Mouse (Mus musculus) MEL (cell line): ENCODE results near the gene Sds. TPM values are rescaled to one million over a fixed set of nuclear protein-coding genes. Genes with fewer than 3 reads are reported as not detected.

Experiments used
- DNase-seq: peaks from one replicate; pipeline ENCODE4 v3.0.0; 2011; ENCODE audit warnings: low read depth, low spot score
- H3K27ac ChIP-seq: 2 replicates; pipeline ENCODE4 v1.5.1; 2012; ENCODE audit warnings: low read depth, mild to moderate bottlenecking, control low read depth, low read length, moderate library complexity; ENCODE audit not compliant: control insufficient read depth
- H3K27me3 ChIP-seq, 2 experiments: fragments of 150-350 bp in 1 of 2; sonication (generic) in 1 of 2; 2 replicates each; pipeline ENCODE4 v1.6.1; 2012; ENCODE audit warnings: low read length in 2 of 2, mild to moderate bottlenecking in 2 of 2, improper control_type of control experiment in 1 of 2, moderate library complexity in 1 of 2; ENCODE audit not compliant: insufficient read depth in 2 of 2, control insufficient read depth in 1 of 2
- H3K36me3 ChIP-seq, 2 experiments: 2 replicates each; pipeline ENCODE4 v1.6.1; 2012 to 2014; ENCODE audit warnings: low read length in 2 of 2, improper control_type of control experiment in 1 of 2, inconsistent platforms in 1 of 2, mild to moderate bottlenecking in 1 of 2; ENCODE audit not compliant: insufficient read depth in 2 of 2, control insufficient read depth in 1 of 2
- H3K4me1 ChIP-seq, 2 experiments: fragments of 150-350 bp in 1 of 2; sonication (generic) in 1 of 2; 2 replicates each; pipeline ENCODE4 v1.6.1; 2012; ENCODE audit warnings: low read length in 2 of 2, improper control_type of control experiment in 1 of 2, mild to moderate bottlenecking in 1 of 2; ENCODE audit not compliant: insufficient read depth in 2 of 2, control insufficient read depth in 1 of 2
- H3K4me3 ChIP-seq, 2 experiments: fragments of 150-350 bp in 1 of 2; sonication (generic) in 1 of 2; 2 replicates each; pipeline ENCODE4 v1.5.1; 2012; ENCODE audit warnings: low read depth in 2 of 2, low read length in 2 of 2, mild to moderate bottlenecking in 2 of 2, moderate library complexity in 2 of 2, control low read depth in 1 of 2, improper control_type of control experiment in 1 of 2; ENCODE audit not compliant: control insufficient read depth in 1 of 2, insufficient read depth in 1 of 2
- H3K79me2 ChIP-seq: 2 replicates; pipeline ENCODE4 v1.6.1; 2012; ENCODE audit warnings: mild to moderate bottlenecking, low read length, moderate library complexity; ENCODE audit not compliant: control insufficient read depth, poor library complexity, insufficient read depth
- H3K9ac ChIP-seq: 2 replicates; pipeline ENCODE4 v1.6.1; 2012; ENCODE audit warnings: low read depth, mild to moderate bottlenecking, control low read depth, low read length, moderate library complexity; ENCODE audit not compliant: control insufficient read depth, poor library complexity, severe bottlenecking
- H3K9me3 ChIP-seq: fragments of 150-350 bp; sonication (generic); replicated peaks from 2 replicates; pipeline ENCODE4 v1.6.1; 2012; ENCODE audit warnings: mild to moderate bottlenecking, low read length, improper control_type of control experiment, moderate library complexity; ENCODE audit not compliant: insufficient read depth
- BHLHE40 ChIP-seq: IDR thresholded peaks from 2 replicates; pipeline ENCODE4 v1.6.1; 2012; ENCODE audit warnings: low read depth, mild to moderate bottlenecking, inconsistent platforms, low read length, improper control_type of control experiment, borderline replicate concordance
- CHD2 ChIP-seq: IDR thresholded peaks from 2 replicates; pipeline ENCODE4 v1.6.1; 2011; ENCODE audit warnings: low read length, improper control_type of control experiment
- CTCF ChIP-seq, 3 experiments: IDR thresholded peaks in 2 of 3; conservative IDR thresholded peaks in 1 of 3; 2 replicates each; pipeline ENCODE4 v1.5.1; 2011 to 2012; ENCODE audit warnings: low read length in 3 of 3, low read depth in 2 of 3, mild to moderate bottlenecking in 2 of 3, improper control_type of control experiment in 1 of 3, inconsistent platforms in 1 of 3, mixed read lengths in 1 of 3, moderate library complexity in 1 of 3; ENCODE audit not compliant: control insufficient read depth in 1 of 3, insufficient read depth in 1 of 3, poor library complexity in 1 of 3, severe bottlenecking in 1 of 3
- E2F4 ChIP-seq: IDR thresholded peaks from 2 replicates; pipeline ENCODE4 v1.6.1; 2011; ENCODE audit warnings: low read depth, low read length, improper control_type of control experiment, borderline replicate concordance
- GABPA ChIP-seq: IDR thresholded peaks from 2 replicates; pipeline ENCODE4 v1.6.1; 2012; ENCODE audit warnings: low read depth, mild to moderate bottlenecking, inconsistent platforms, low read length, improper control_type of control experiment, moderate library complexity
- GATA1 ChIP-seq: IDR thresholded peaks from 2 replicates; pipeline ENCODE4 v1.6.1; 2011; ENCODE audit warnings: low read depth, low read length, improper control_type of control experiment
- KAT2A ChIP-seq: conservative IDR thresholded peaks from 2 replicates; pipeline ENCODE4 v1.6.1; 2012; ENCODE audit warnings: low read depth, low read length, improper control_type of control experiment, inconsistent platforms
- MAFK ChIP-seq: IDR thresholded peaks from 2 replicates; pipeline ENCODE4 v1.6.1; 2011; ENCODE audit warnings: low read depth, mild to moderate bottlenecking, low read length, improper control_type of control experiment, borderline replicate concordance
- MAZ ChIP-seq: IDR thresholded peaks from 2 replicates; pipeline ENCODE4 v1.6.1; 2012; ENCODE audit warnings: low read depth, mild to moderate bottlenecking, inconsistent platforms, low read length, improper control_type of control experiment
- MYB ChIP-seq: IDR thresholded peaks from 2 replicates; pipeline ENCODE4 v1.6.1; 2011; ENCODE audit warnings: mild to moderate bottlenecking, low read depth, low read length, improper control_type of control experiment
- MYC ChIP-seq: IDR thresholded peaks from 2 replicates; pipeline ENCODE4 v1.6.1; 2011; ENCODE audit warnings: low read depth, mild to moderate bottlenecking, low read length, improper control_type of control experiment, moderate library complexity
- POLR2A ChIP-seq, 2 experiments: IDR thresholded peaks; 2 replicates each; pipeline ENCODE4 v1.6.1; 2011 to 2012; ENCODE audit warnings: low read length in 2 of 2, mild to moderate bottlenecking in 2 of 2, control low read depth in 1 of 2, improper control_type of control experiment in 1 of 2, low read depth in 1 of 2, moderate library complexity in 1 of 2; ENCODE audit not compliant: control insufficient read depth in 1 of 2, insufficient read depth in 1 of 2, poor library complexity in 1 of 2
- RAD21 ChIP-seq: IDR thresholded peaks from 2 replicates; pipeline ENCODE4 v1.6.1; 2011; ENCODE audit warnings: mild to moderate bottlenecking, low read depth, low read length, improper control_type of control experiment
- TAL1 ChIP-seq: IDR thresholded peaks from 2 replicates; pipeline ENCODE4 v1.6.1; 2012; ENCODE audit warnings: mild to moderate bottlenecking, inconsistent platforms, low read length, moderate library complexity, mixed read lengths
- ZKSCAN1 ChIP-seq: IDR thresholded peaks from 2 replicates; pipeline ENCODE4 v1.6.1; 2012; ENCODE audit warnings: low read depth, mild to moderate bottlenecking, inconsistent platforms, low read length, improper control_type of control experiment, moderate library complexity
- polyA plus RNA-seq, 2 experiments: library from polyadenylated mRNA; stranded (reverse) in 1 of 2; unstranded in 1 of 2; fragments of >175 nt in 1 of 2; fragments of >200 nt in 1 of 2; gene quantifications; 2 replicates each; pipeline versions ENCODE4 v1.2.1 to v1.2.4; 2012; ENCODE audit warnings: low replicate concordance in 2 of 2, low read depth in 1 of 2; ENCODE audit not compliant: insufficient read length in 2 of 2, insufficient read depth in 1 of 2, missing spikeins in 1 of 2
- total RNA-seq: library from RNA; depleted of rRNA; stranded (reverse); fragments of 300-350 nt; gene quantifications from 2 replicates; pipeline ENCODE4 v1.2.3, GENCODE M21; 2012

Gene Sds
- total and polyA plus RNA-seq, 3 experiments = 0.17 TPM; not detected in 2

GRCm38 (mm10) chr5:120457628-120458027 is 18.7 kb upstream of the Sds start (continued):
- peak; percentile 72 to 85 (median 81) for TF ChIP-seq CTCF (IDR thresholded peaks at IDR 0.05 in 2 of 3, conservative IDR thresholded peaks at IDR 0.05 in 1 of 3; ENCODE audit: control insufficient read depth in 1 of 3, insufficient read depth in 1 of 3, low read depth in 2 of 3, low read length in 3 of 3, poor library complexity in 1 of 3, severe bottlenecking in 1 of 3)
- no peak for TF ChIP-seq KAT2A

- no peak overlapping the region for H3K4me3 ChIP-seq
- H3K9me3 ChIP-seq = no peaks in the 10 kb centered on the region
- H3K27me3 ChIP-seq = no peaks in the 10 kb centered on the region
- H3K79me2 ChIP-seq = no peaks in the 10 kb centered on the region
- H3K36me3 ChIP-seq = peaks cover 0 to 5% of the 10 kb centered on the region in 2 experiments; a peak in 2 of 4 replicates
- H3K9ac ChIP-seq = no peak overlapping the region
- peaks cover 8 to 19% of the 10 kb centered on the region in 2 experiments for H3K4me1 ChIP-seq
- no peak for DNase-seq
- no peak overlapping the region for H3K27ac ChIP-seq
- TF ChIP-seq MYB (no peak), CTCF (IDR thresholded peaks at IDR 0.05 in 2 of 3, conservative IDR thresholded peaks at IDR 0.05 in 1 of 3; ENCODE audit: control insufficient read depth in 1 of 3, insufficient read depth in 1 of 3, low read depth in 2 of 3, low read length in 3 of 3, poor library complexity in 1 of 3, severe bottlenecking in 1 of 3) (no peak), RAD21 (no peak), MAFK (no peak), TAL1 (no peak), MAZ (no peak)
Measured at GRCm38 (mm10) chr5:120459133-120459532, 17.2 kb upstream of the Sds start.

- H3K9me3 ChIP-seq = no peaks in the 10 kb centered on the region
- peaks cover 4 to 17% of the 10 kb centered on the region in 2 experiments for H3K4me1 ChIP-seq
- H3K79me2 ChIP-seq = no peaks in the 10 kb centered on the region
- H3K36me3 ChIP-seq = peaks cover 0 to 5% of the 10 kb centered on the region in 2 experiments; a peak in 2 of 4 replicates
- no peak overlapping the region for H3K4me3 ChIP-seq
- no peak overlapping the region for H3K27ac ChIP-seq
- H3K9ac ChIP-seq = no peak overlapping the region
- DNase-seq = no peak
- TF ChIP-seq GATA1 (no peak), GABPA (no peak), CHD2 (no peak), BHLHE40 (no peak), MYC (no peak), POLR2A (IDR thresholded peaks at IDR 0.05; ENCODE audit: control insufficient read depth in 1 of 2, insufficient read depth in 1 of 2, low read depth in 1 of 2, low read length in 2 of 2, poor library complexity in 1 of 2) (no peak), E2F4 (no peak), ZKSCAN1 (no peak)
- H3K27me3 ChIP-seq = no peaks in the 10 kb centered on the region
Measured at GRCm38 (mm10) chr5:120461902-120462301, 14.4 kb upstream of the Sds start.
